Mouse (Mus musculus) adrenal gland, adult 8-10 months (tissue): ENCODE measurements around the gene Zkscan17. TPM values are rescaled to one million over a fixed set of nuclear protein-coding genes. Genes with fewer than 3 reads are reported as not detected.
"Not testable (repeated sequence)": the region's sequence is repeated elsewhere in the genome, so short reads cannot be mapped to it uniquely, and the experiment has no call there.

Source experiments
- DNase-seq: peaks from one replicate; pipeline ENCODE4 v3.0.0; 2022
- total RNA-seq, 4 experiments: library from RNA; stranded (reverse); gene quantifications; 2 replicates each; pipeline ENCODE4 v1.2.4; 2022

Gene Zkscan17
- 10 to 100 TPM; 15.4 to 23.8 (median 20.3) TPM for total RNA-seq

DNA sequence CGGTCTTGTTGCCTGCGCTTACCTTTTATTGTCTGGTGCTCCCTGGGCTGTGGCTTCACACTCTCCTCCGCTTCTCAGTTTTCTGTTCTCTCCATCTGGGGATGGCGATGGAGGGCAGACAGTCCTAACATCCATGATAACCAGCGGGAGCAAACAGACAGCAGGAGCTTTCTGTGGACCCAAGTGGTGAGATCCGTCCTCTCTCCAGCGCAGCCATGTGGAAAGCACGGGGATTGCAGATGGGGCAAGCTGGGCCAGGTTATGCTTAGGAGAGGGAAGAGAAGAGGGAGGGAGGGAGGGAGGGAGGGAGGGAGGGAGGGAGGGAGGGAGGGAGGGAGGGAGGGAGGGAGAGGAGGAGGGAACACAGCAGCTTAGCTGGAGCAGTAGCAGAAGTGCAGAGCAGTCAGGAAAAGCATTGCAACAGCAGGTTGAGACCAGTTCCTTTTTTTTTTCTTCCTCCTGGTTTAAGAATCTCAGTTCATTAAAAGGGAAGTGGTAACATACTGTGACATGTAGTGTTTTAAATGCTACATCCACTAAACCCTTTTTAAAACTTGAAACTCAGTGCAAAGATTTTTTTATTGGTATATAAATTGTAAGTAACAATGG, at the start of gene Zkscan17:
Gene Zkscan17, minus strand, starts transcription at position 280 of the 609 bp plus-strand sequence.
- peak; percentile 29 for DNase-seq

DNA sequence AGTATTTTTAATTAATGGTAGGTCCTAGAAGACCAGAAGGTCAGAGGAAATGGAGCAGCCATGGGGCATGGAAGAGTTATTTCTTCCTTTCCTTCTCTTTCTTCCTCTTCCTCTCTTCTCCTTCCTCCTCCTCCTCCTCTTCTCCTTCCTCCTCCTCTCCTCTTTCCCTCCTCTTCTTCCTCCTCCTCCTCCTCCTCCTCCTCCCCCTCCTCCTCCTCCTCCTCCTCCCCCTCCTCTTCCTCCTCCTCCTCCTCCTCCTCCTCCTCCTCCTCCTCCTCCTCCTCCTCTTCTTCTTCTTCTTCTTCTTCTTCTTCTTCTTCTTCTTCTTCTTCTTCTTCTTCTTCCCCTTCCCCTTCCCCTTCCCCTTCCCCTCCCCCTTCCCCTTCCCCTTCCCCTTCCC, 49.6 kb upstream of the Zkscan17 start, which contains the start of gene Olfr222:
Gene Olfr222, minus strand, starts transcription at position 101 of the 400 bp plus-strand sequence.
- DNase-seq = not testable (repeated sequence)

DNA sequence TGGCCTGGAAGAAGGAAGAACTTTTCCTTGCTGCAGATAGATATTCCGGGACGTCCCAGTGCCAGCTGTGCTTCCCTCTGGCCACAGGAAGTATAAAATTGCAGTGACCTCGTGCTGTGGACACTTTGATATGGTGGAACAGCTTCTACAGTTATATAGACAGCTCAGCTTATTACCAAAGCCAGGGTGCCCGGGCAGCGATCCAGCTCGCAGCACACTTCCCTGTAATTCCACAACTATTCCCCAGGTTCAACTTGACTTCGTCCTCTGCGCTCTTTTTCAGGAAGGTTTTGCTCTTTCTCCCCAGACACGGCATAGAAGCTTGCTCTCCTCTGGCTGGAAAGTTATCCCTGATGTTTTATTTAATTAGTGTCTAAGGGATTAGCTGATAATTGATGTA, 49.2 kb upstream of the Zkscan17 start:
- no peak for DNase-seq

DNA sequence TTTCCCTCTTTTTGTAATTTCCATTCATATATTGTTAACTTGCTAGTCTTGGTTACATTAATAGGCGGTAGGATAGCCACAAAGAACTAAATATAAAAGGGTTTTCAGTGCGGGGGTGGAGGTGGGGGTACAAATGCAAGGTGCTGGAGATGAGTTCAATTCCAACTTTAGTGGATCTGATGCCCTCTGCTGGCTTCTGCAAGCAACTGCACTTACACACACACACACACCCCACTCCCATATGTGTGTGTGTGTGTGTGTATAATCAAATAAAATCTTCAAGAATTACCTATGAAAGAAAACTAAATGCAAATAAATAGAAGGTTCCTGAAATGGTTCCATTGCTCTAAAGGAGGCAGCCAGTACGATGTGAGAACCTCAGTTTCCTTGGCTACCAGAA, 42.8 kb upstream of the Zkscan17 start:
- DNase-seq = no peak

DNA sequence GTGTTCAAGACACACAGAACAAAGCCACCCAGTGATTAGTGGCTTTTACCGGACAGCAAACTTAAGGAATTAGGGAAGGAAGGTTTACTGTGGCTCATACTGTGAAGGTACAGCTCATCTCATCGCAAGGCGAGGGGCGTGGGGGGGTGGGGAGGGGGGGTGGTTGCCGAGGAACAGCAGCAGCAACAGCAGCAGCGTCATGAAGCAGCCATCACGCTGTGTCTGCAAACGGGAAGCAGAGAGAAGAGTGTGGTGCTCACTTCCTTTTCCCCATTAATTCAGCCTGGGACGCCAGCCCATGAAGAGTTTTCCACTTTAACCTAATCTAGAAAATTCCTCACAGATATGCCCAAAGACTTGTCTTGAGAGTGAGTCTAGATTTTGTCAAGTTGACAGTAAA, 36.3 kb upstream of the Zkscan17 start:
- no peak for DNase-seq

DNA sequence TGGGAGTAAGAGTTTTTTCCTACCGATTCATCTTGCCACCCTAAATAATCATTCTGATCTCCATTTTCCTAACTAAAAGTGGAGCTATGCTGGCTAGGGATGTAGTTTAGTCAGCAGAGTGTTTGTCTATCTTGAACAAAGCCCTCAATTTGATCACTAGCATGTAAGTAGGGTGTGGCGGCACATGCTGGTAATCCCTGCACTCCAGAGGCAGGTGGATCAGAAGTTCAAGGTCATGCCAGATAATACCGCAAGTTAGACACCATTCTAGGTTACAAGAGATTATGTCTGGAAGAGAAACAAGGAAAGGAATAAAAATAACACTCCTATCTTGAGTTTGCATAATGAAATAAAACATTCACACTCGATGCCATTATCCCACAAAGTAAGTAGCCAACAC, 35.8 kb upstream of the Zkscan17 start:
- DNase-seq = no peak

DNA sequence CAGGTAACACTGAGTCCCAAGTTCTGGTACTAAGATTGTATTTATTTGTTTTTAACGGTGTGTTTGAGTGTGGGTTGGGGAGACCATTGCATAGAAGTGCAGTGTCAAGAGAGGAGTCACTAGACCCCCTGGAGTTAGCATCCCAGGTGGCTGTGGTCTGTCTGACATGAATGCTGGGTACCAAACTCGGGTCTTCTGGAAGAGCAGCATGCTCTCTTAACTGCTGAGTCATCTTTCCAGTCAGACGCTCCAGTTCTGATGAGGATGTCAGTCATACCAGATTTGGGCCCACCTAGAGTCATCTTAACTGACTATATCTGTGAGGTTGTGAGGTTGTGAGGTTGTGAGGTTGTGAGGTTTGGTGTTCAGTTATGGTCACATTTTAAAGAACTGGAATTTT, 34.4 kb upstream of the Zkscan17 start:
- no peak for DNase-seq

DNA sequence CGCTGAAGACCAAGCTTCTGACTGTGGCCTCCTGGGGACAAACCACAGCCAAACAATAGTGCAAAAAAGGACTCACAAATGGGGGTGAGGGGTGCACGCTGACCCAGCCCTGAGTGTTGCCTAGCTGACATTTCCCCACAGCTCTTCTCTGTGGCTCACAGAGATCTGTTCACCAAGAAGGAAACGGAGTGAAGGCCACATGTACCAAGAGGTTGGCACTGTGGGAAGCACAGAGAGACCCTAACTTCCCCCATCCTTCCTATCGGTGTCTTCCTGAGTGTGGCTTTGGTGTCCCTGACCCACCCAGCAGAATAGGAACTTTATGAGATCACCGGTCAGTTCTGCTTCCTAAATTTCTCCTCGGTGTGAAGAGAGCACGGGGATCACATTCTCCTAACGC, 28.0 kb upstream of the Zkscan17 start:
- DNase-seq = no peak

DNA sequence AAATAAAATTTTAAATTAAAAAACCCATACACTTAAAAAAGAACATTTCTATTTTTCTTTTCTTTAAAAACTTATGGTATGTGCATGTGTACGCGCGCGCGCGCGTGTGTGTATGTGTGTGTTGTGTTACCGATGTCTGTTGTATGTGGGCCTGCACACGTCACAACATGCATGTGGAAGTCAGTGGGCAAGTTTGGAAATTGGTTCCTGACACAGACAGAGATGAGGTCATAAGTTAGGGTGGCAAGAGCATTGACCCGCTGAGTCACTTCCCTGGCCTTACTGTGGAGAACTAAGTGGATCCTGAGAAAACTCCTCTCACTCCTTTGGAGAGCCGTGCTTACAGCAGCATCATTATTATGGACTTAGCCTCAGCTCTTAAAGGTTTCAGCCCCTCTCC, 27.6 kb upstream of the Zkscan17 start:
- DNase-seq = no peak

DNA sequence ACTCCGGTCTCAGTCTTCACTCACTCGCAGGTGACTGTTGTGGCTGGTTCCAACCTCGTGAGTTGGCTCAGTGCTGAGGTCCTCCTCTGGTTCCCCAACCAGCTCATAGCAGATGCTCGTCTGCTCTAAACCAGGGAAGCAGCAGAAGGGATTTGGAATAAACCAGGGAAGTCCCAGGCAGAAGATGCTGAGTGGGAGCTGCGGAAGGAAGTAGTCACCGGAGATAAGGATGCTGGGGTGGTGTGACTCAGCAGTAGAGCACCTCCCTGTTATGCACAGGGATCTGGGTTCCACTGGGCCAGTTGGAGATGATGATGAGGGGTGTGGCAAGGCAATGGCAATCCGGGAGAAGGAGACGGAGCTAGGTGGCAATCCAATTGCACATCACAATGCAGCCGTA, 17.5 kb upstream of the Zkscan17 start:
- DNase-seq = no peak

DNA sequence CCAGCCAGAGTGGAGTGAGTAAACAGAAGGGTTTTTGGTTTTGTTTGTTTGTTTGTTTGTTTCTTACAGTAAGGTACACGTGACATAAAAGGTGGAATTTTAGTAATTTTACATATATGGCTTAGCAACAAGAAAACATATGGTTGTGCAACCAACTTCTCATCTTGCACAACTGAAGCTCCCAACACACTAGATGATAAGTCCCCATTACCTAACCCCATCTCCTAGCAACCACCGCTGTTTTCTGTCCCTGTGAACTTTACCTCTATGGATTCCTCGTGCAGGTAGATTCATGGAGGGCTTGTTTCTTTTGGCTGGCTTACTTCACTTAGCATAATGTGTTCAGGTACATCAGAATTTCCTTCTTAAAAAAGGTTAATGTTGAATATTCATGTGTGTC, 16.8 kb upstream of the Zkscan17 start:
- DNase-seq = no peak

DNA sequence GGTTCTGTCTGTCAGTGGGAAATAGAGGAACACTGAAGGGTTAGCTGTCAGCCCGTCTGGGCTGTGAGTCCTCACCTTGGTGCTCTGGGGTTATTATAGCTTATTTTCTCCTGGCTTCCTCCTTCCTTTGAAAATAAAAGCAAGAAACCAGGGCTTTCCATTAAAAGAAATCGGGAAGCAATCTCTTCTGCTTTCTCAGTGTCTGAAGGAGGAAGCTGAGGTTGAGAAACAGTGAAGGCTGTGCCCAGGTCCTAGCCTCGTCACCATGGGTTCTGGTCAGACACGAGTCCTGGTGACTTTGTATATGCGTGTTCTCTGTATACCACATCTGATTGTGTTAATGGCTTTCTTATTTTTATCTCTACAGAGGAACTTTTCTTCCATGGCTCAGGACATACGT, 15.9 kb upstream of the Zkscan17 start:
- no peak for DNase-seq

DNA sequence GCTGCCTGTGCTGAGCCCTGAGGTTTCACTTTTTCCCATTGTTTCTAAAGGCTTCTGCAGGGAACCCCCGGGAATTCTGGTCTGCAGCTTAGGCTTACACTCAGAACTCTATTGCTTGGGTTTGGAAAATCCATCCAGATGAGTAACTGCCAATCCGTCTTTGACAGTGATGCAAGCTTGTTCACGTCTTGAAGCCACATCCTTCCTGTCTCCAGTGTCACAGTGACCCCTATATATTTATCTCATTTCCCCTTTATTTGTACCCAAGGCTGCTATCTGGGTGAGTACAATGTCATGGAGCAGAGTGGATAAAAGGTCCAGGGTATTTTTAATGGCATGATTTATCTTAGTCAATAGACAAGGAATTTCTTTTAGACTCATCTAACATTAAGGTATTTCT, 14.8 kb upstream of the Zkscan17 start, which contains the start of gene Nlrp3:
Gene Nlrp3, plus strand, starts transcription at position 245 of the 400 bp plus-strand sequence.
- no peak for DNase-seq

DNA sequence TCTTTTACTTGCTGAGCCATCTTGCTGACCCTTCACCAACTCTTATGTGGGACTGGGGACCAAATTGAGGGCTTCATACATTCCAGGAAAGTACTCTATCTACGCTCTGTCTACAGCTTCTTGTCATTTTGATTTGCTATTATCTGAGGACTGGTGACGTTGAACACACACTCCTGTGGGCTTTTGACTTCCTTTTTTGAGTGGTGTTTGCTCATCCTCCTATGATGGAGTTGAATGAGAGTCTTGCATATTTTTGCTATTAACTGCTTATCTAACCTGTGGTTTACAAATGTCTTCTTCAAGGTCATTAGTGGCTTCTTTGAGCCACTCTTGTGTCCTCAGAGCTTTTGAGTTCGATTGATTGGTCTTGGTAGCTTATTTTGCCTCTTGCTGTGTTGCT, 13.6 kb upstream of the Zkscan17 start:
- DNase-seq = no peak

DNA sequence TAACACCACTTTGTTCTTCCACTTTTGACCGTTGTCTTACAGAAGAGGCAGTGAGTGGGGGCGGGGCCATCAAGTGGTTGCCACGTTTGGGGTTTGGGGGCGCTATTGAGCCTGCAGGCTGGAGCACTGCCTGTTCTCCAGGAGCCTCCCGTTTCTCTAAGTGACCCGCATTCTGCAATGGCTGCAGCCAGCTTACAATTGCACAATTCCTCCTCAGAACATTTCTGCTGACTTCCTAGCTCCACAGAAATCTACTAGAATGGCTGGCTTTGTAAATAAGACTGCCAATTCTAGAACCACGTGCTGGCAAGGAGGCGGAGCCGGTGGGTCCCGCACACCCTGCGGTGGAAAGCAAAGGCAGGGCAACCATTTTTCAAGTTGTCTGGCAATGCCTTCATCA, 11.8 kb upstream of the Zkscan17 start:
- DNase-seq = peak; percentile 26

DNA sequence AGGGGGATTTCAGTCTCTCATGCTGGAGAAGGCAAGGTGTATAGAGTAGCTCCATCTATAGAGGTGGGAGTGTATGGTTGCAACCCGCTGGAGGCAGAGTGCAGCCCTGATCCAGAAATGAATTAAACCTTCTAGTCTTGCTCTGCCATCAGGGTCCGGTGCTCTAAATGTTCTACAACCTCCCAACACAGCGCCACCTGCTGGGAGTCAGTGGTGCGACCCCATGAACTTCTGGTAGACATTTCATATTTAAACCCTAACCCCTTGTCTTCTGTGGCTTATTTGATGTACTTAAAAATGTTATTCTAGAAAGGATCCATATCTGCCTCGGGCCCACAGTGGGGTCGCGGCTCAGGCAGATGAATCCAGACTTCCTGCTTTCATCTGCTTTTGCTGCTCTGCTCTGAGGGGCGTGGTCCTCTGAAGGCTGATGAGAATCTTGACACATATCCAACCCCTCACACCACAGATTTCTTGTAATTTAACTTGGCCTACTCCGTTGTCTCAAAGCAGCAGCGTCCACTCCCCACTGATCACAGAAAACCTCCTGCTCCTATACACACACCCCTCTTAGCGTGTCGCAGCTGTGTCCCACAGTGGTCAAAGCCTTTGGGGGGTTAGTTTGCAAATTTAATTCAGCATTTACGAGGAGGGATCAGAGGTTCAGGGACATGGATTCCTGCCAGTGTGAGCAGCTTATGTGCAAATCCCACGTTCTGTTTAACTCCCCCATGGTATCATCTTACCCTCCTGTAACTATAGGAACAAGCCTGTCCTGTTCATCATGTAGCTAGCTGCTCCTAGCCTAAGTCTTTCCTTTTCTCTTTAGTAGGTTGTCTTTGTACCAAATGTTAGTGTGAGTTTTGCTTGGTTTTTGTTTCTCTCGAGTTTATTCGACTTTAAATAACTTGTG, 10.9 kb upstream of the Zkscan17 start:
- DNase-seq = no peak

DNA sequence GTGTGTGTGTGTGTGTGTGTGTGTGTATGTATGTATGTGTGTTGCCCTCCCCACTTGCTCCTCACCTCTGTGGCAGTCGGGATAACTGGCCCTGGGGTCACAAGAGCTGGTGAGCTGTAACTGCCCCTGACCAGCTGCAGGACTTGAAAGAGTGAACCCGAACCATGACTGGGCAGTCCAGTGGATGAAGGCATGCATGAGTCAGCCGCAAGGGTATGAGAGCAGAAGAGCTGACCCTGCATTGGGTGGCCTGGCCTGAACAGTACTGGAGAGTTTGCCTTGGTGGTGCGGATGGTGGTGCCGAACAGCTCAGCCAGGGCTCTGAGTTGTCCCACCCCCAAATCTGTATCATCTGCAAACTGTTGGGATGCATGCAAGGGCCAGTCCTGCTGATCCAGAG, 5.0 kb upstream of the Zkscan17 start:
- DNase-seq = no peak

DNA sequence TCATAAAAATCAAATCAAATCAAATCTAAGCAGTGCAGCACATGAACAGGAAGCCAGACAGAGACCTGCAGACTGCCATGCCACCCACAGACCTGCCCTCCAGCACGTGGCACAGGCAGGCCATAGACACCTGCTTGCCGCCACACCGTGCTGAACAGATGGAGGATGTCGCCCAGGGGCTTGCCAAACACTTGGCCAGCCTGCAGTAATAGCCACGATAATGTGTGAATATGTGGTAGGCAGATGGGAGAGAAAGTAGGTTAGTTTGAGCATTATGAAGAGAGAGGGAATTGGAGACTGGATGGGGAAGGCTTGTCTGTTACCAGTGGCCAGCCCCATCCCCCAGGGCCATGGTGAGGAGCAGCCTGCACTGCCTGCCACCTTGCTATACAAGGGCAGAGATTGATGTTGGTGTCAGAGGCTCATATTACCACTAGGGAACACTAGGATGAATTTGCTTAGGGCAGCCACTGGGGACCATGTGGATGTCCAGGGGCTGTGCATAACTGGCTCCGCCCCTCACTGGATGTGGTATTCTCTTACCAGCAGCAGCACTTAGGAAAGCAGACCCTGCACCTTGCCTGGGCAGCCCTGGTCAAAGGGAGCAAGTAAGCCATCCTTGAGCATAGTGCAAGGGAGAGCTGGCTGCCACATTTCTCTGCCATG, 4.5 kb upstream of the Zkscan17 start:
- no peak for DNase-seq

DNA sequence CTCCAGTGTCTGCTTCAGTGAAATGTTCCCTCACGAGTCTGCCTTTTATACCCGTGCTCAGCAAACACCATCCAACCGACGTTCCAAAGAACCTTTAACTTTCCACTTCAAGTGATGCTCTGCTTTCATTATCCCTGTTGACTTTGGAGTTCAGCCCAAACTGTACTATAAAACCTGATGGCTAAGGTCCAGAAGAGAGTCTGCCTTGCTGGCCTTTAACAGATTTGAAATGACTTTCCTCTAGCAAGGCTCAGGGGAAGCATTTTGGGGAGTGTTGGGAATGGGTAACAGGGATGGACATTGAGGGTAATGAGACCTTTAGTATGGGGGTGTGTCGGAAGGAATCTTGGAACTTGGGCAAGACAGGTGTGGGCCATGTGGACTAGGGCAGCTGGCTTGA, 3.7 kb upstream of the Zkscan17 start:
- DNase-seq = no peak

DNA sequence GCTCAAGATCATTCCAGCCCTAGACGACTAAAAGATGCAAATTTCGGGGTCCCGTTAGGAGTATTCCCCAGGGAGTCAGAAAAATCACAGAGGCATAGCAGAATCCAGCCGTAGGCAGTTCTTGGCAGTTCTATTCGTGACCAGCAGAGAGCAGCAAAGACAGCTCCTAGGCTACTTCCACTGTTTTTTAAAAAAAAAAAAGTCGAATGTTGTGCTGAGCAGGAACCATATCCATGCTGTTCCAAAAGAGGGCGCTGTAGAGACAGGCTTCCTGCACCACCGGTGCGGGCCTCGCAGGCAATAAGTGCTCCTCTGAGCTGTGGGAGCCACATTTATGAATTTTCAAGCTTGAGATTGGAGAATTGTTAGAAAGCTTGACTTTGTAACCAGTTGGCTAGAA, 1.3 kb downstream of the Zkscan17 start:
- peak; percentile 51 for DNase-seq

DNA sequence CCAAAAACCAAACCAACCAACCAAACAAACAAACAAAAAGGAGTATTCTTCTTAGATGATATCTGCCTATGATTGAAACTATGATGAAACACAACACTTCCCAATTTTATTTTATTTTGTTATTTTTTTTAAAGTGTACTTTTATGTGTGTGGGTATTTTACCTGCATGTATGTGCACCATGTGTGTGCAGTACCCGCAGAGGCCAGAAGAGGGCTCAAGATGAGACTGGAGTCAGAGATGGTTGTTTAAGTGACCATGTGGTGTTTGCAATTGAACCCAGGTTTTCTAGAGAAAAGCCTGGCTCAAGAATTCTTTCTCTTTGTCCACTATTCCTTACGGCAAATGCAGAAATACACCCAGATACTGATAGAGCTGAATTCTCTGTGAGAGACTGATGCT, 2.4 kb downstream of the Zkscan17 start:
- DNase-seq = no peak

DNA sequence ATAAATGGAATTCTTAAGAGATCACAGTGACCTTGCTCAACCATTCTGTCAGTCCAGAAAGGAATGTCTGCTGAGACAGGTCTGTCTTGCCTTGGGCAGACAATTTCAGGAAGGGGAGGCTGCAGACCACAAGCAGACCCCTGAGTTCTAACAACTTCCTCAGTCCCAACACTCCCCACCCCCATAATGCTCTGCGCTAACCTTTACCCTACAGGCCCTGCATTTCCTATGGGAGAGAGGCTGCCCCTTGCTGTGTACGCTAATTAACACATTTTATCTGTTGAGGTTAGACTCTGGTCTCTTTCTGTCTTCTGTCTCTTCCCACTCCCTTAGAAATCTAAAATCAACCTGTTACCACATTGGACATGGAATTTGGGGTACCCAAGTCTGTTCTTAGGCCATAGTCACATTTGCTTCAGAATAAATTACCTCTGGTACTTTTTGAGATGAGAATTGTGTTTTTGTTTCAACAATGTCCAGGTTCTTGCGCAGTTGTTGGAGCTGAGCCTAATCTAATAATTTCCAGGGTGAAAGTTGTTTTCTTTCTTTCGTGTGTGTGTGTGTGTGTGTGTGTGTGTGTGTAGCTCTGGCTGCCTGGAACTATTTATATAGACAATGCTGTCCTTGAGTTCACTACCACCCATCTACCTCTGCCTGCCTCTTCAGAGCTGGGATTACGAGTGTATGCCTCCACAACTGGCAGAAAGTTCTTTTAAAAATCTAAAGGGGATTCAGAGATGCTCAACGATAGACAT, 6.6 kb downstream of the Zkscan17 start:
- DNase-seq = no peak

DNA sequence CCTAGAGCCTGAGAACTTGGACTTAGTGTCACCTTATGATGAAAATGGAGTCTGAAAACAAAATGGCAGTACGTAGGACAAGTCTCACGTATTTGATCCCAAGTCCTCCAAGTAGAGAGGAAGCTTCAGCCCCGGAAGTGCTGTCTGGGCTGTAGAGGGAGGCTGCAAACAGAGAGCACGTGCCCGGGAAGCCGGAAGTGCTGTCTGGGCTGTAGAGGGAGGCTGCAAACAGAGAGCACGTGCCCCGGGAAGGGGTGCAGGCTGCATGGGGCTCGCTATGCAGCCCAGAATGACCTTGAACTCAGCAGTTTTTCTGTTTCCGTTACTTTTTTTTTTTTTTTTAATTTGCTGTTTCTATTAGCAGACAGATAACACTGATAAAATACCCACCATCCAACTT, 8.3 kb downstream of the Zkscan17 start:
- DNase-seq = no peak
